Mouse (Mus musculus): ENCODE measurements around the gene Crx. TPM values are rescaled to one million over a fixed set of nuclear protein-coding genes. Genes with fewer than 3 reads are reported as not detected.
"Not testable (repeated sequence)": the region's sequence is repeated elsewhere in the genome, so short reads cannot be mapped to it uniquely, and the experiment has no call there.

The Crx gene
- not detected in 2 replicates for polyA plus RNA-seq (2014; fragmentation: Nextera tagmentation; extraction: Ambion mirVana)

DNA sequence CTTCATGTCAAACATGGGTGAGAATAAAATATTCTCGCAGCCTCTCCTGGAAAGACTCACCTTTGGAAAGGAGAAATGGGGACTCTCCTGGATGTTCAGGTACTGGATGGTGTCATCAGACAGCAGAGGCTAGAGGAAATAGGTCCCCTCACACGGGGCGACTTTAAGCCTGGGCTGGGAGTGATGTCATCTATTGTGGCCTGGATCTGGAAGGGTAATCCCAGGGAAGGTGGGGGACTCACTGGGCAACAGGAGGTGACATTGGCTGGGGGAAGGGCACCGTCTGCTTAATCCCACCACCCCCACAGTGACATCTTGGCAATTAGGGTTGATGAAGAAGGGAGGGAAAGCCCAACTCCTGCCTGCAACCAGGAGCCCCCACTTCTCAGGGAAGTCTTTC lies at the start of gene Crx:
Gene Crx (minus strand): TSS at position 213 of the 400 bp plus-strand sequence.
- H3K4me3 ChIP-seq (ENCODE audit: low read length), result no peak within 1 kb of the TSS
- no peaks in the 10 kb centered on the region for H3K36me3 ChIP-seq (ENCODE audit: control insufficient read depth, insufficient read depth, low read length)
- ATAC-seq (ENCODE audit: low FRiP score, low TSS enrichment), result no peak
- H3K9me3 ChIP-seq (ENCODE audit: control insufficient read depth, low read length), result no peaks in the 10 kb centered on the region; the same call in 1 of the 2 replicates
- no peaks in the 10 kb centered on the region for H3K4me1 ChIP-seq (ENCODE audit: control insufficient read depth, insufficient read depth, low read length)
- H3K27me3 ChIP-seq (ENCODE audit: control insufficient read depth, insufficient read depth, low read length), result no peaks in the 10 kb centered on the region
- no peak within 1 kb of the TSS for H3K27ac ChIP-seq (ENCODE audit: low read depth, low read length)
- 47% methylated on average over 4 of the region's 4 CpGs for WGBS
- H3K4me2 ChIP-seq (replicated peaks; ENCODE audit: low read depth, low read length), result no peak within 1 kb of the TSS
- no peak within 1 kb of the TSS for H3K9ac ChIP-seq (ENCODE audit: low read depth, low read length)

DNA sequence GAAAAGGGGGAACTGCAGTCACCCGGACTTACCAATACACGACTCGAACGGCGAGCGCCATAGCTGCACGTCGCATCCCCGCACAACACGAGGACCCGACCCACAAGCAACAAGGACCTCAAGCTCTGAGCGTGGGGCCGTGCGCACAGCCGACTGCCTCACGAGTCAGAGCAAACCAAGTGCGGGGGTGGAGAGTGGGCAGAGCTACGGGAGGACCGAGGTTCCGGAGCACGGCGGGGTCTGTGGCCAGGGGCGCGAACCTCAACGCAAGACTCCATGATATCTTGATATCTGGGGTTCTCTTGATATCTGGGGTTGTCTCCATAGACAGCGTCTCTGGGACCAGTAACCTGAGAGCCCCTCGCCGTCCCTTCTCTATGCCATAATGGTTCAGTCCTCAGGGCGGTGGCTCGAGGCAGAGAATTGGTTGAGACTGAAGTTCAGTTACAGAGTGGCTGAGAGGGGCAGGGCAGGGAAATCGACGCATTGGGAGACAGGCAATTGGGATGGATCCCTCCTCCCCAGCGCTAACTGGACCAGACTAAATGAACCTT lies 42.5 kb upstream of the Crx start, which contains the start of gene Selenow:
Gene Selenow (minus strand): TSS at position 183 of the 554 bp plus-strand sequence.
- Histone ChIP-seq H3K4me3 (ENCODE audit: low read length) (peak within 1 kb of the TSS; percentile 71), H3K9me3 (ENCODE audit: control insufficient read depth, low read length) (no peaks in the 10 kb centered on the region), H3K4me2 (replicated peaks; ENCODE audit: low read depth, low read length) (peak within 1 kb of the TSS; percentile 49), H3K27ac (ENCODE audit: low read depth, low read length) (peak within 1 kb of the TSS; percentile 27; the same call in 1 of the 2 replicates), H3K4me1 (ENCODE audit: control insufficient read depth, insufficient read depth, low read length) (peaks cover 12% of the 10 kb centered on the region), H3K9ac (ENCODE audit: low read depth, low read length) (peak within 1 kb of the TSS; percentile 70), H3K27me3 (ENCODE audit: control insufficient read depth, insufficient read depth, low read length) (no peaks in the 10 kb centered on the region), H3K36me3 (ENCODE audit: control insufficient read depth, insufficient read depth, low read length) (peaks cover 23% of the 10 kb centered on the region; the same call in 1 of the 2 replicates)
- under 1% methylated on average over 33 of the region's 33 CpGs for WGBS
- peak; percentile 95 for ATAC-seq (ENCODE audit: low FRiP score, low TSS enrichment)

DNA sequence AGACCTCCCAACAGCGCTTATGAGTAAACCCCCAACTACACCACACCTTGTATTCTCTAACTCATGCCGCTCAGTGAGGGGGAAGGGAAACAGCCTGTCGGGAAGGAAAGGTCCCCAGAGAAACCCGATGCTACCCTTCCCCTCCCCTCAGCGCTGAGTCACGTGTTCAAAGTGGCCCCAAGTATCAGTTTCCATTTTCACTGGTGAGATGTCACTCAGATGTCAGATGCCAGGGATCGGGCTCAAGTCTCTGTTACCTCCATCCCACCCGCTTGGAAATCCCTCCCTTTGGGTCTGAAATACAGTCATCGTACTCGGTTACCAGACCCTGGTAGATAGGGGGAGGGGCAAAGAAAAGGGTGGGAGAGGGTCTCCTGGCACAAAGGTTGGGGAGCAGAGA lies 42.0 kb upstream of the Crx start:
- WGBS, result under 1% methylated on average over 10 of the region's 10 CpGs
- Histone ChIP-seq H3K9ac (ENCODE audit: low read depth, low read length) (peak overlapping the region; percentile 70), H3K4me1 (ENCODE audit: control insufficient read depth, insufficient read depth, low read length) (peaks cover 12% of the 10 kb centered on the region), H3K9me3 (ENCODE audit: control insufficient read depth, low read length) (no peaks in the 10 kb centered on the region), H3K4me2 (replicated peaks; ENCODE audit: low read depth, low read length) (peak overlapping the region; percentile 49), H3K36me3 (ENCODE audit: control insufficient read depth, insufficient read depth, low read length) (peaks cover 28% of the 10 kb centered on the region; the same call in 1 of the 2 replicates), H3K27ac (ENCODE audit: low read depth, low read length) (peak overlapping the region; percentile 25; the same call in 1 of the 2 replicates), H3K4me3 (ENCODE audit: low read length) (peak overlapping the region; percentile 71), H3K27me3 (ENCODE audit: control insufficient read depth, insufficient read depth, low read length) (no peaks in the 10 kb centered on the region)
- peak; percentile 60 for ATAC-seq (ENCODE audit: low FRiP score, low TSS enrichment)

DNA sequence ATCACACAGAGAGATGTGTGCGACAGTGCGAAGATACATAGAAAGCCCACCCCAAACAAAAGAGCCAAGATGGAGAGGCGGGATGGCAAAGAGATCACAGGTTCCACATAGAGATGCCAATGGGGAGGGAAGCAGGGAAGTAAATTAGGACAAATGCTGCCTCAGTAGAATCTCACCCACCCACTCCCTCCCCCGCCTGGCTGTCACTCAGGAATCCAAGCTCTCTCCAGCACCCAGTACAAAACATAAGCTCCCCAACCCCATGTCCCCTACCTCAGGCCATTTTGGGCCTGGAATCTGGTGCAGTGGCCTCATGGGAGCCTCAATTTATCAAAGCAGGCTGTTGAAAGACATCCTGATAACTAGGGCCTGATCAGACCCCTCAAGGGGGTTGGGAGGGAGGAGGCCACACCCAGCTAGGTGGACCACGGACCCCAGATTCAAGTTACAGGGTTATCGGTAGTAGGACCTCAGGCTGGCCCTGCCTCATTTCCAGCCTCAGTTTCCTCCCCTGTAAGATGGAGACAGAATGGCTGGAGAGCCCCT lies 41.0 kb upstream of the Crx start:
- Histone ChIP-seq H3K36me3 (ENCODE audit: control insufficient read depth, insufficient read depth, low read length) (peaks cover 30% of the 10 kb centered on the region; the same call in 1 of the 2 replicates), H3K4me1 (ENCODE audit: control insufficient read depth, insufficient read depth, low read length) (peaks cover 12% of the 10 kb centered on the region), H3K9me3 (ENCODE audit: control insufficient read depth, low read length) (no peaks in the 10 kb centered on the region), H3K9ac (ENCODE audit: low read depth, low read length) (peak overlapping the region; percentile 70; the same call in 1 of the 2 replicates), H3K4me2 (replicated peaks; ENCODE audit: low read depth, low read length) (peak overlapping the region; percentile 49), H3K27me3 (ENCODE audit: control insufficient read depth, insufficient read depth, low read length) (no peaks in the 10 kb centered on the region), H3K27ac (ENCODE audit: low read depth, low read length) (no peak overlapping the region), H3K4me3 (ENCODE audit: low read length) (peak overlapping the region; percentile 71)
- no peak for ATAC-seq (ENCODE audit: low FRiP score, low TSS enrichment)
- 90% methylated on average over 6 of the region's 6 CpGs for WGBS

DNA sequence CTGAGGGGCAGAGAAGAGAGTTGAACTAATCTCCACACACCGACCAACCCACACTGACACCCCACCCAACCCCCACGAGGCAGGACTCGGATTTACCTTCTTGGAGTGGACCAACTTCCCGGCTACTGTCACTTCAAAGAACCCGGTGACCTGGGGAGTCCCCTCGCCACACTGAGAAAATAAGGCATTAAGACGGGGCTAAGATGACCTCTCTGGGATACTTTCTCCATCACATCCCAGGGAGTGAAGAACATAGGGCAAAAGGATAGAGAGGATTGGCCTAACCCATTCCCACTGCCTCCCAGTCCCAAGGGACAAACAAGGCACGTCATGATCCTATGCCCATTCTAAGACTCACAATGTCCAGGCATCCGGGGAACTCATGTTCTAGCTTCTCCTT lies 40.2 kb upstream of the Crx start:
- peaks cover 12% of the 10 kb centered on the region for H3K4me1 ChIP-seq (ENCODE audit: control insufficient read depth, insufficient read depth, low read length)
- no peaks in the 10 kb centered on the region for H3K9me3 ChIP-seq (ENCODE audit: control insufficient read depth, low read length)
- ATAC-seq (ENCODE audit: low FRiP score, low TSS enrichment), result no peak
- H3K9ac ChIP-seq (ENCODE audit: low read depth, low read length), result no peak overlapping the region
- 90% methylated on average over 9 of the region's 9 CpGs for WGBS
- no peaks in the 10 kb centered on the region for H3K27me3 ChIP-seq (ENCODE audit: control insufficient read depth, insufficient read depth, low read length)
- 0 out of 2 replicates have a peak overlapping the region, but pooled peaks have one; percentile 49 for H3K4me2 ChIP-seq (replicated peaks; ENCODE audit: low read depth, low read length)
- no peak overlapping the region for H3K27ac ChIP-seq (ENCODE audit: low read depth, low read length)
- no peak overlapping the region for H3K4me3 ChIP-seq (ENCODE audit: low read length)
- peaks cover 30% of the 10 kb centered on the region; the same call in 1 of the 2 replicates for H3K36me3 ChIP-seq (ENCODE audit: control insufficient read depth, insufficient read depth, low read length)

DNA sequence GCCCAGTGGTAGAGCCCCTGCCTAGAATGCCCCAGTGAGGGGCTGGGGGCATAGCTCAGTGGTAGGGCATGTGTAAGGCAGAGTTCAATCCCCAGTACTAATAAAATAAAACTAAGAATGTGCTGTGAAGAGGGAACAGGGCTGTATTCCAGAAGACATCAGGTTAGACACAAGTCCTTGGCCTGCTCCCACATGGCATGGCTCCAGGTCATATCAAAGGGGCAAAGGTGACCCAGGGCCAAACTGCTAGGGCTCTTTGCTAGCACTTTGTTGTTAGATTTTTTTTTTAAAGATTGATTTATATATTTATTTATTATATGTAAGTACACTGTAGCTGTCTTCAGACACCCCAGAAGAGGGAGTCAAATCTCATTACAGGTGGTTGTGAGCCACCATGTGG lies 38.6 kb upstream of the Crx start:
- ATAC-seq (ENCODE audit: low FRiP score, low TSS enrichment), result no peak
- Histone ChIP-seq H3K36me3 (ENCODE audit: control insufficient read depth, insufficient read depth, low read length) (peaks cover 30% of the 10 kb centered on the region; the same call in 1 of the 2 replicates), H3K4me1 (ENCODE audit: control insufficient read depth, insufficient read depth, low read length) (peaks cover 12% of the 10 kb centered on the region), H3K9ac (ENCODE audit: low read depth, low read length) (no peak overlapping the region), H3K4me3 (ENCODE audit: low read length) (no peak overlapping the region), H3K27me3 (ENCODE audit: control insufficient read depth, insufficient read depth, low read length) (no peaks in the 10 kb centered on the region), H3K27ac (ENCODE audit: low read depth, low read length) (no peak overlapping the region), H3K9me3 (ENCODE audit: control insufficient read depth, low read length) (no peaks in the 10 kb centered on the region), H3K4me2 (replicated peaks; ENCODE audit: low read depth, low read length) (no peak overlapping the region)

DNA sequence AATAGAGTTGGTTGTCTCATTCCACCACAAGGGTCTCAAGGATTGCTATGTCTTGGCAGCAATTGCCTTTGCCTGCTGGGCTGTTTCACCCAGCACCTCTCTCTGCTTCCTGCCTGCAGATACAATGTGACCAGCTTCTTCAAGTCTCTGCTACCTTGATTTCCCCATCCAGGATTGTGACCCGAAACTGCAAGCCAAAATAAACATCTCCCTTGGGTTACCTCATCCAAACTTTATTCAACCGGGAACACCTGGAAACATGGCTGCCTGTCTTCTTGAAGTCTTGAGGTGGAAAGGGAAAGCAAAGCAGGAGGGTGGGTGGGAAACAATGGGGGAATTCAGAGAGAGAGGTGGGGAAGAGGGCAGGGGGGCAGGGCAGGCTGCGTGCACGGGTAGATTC lies 37.2 kb upstream of the Crx start:
- Histone ChIP-seq H3K27me3 (ENCODE audit: control insufficient read depth, insufficient read depth, low read length) (no peaks in the 10 kb centered on the region), H3K9ac (ENCODE audit: low read depth, low read length) (no peak overlapping the region), H3K4me1 (ENCODE audit: control insufficient read depth, insufficient read depth, low read length) (peaks cover 9% of the 10 kb centered on the region), H3K4me3 (ENCODE audit: low read length) (no peak overlapping the region), H3K36me3 (ENCODE audit: control insufficient read depth, insufficient read depth, low read length) (peaks cover 30% of the 10 kb centered on the region; the same call in 1 of the 2 replicates), H3K4me2 (replicated peaks; ENCODE audit: low read depth, low read length) (no peak overlapping the region), H3K9me3 (ENCODE audit: control insufficient read depth, low read length) (no peaks in the 10 kb centered on the region), H3K27ac (ENCODE audit: low read depth, low read length) (no peak overlapping the region)
- WGBS, result 90% methylated on average over 4 of the region's 4 CpGs
- no peak for ATAC-seq (ENCODE audit: low FRiP score, low TSS enrichment)

DNA sequence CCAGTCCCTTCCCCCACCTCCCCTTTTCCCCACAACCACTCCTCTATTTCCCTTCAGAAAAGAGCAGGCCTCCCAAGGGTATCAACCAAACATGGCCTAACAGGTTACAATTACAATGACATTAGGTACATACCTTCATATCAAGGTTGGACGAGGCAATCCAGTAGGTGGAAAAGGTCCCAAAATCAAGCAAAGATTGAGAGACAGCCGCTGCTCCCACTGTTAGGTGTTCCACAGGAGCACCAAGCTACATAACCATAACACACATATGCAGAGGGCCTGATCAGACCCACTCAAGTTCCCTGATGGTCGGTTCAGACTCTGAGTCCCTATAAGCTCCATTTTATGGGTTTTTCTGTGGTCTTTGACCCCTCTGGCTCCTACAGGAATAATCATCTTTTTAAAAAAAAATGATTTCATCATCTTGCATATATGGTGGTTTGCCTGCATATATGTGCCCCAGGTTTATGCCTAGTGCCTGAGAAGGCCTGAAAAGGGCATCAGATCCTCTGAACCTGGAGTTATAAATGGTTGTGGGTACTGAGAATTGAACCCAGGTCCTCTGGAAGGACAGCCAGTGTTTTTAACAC lies 36.5 kb upstream of the Crx start:
- no peak overlapping the region for H3K9ac ChIP-seq (ENCODE audit: low read depth, low read length)
- no peak overlapping the region for H3K4me2 ChIP-seq (replicated peaks; ENCODE audit: low read depth, low read length)
- no peaks in the 10 kb centered on the region for H3K27me3 ChIP-seq (ENCODE audit: control insufficient read depth, insufficient read depth, low read length)
- H3K36me3 ChIP-seq (ENCODE audit: control insufficient read depth, insufficient read depth, low read length), result peaks cover 30% of the 10 kb centered on the region; the same call in 1 of the 2 replicates
- no peak overlapping the region for H3K4me3 ChIP-seq (ENCODE audit: low read length)
- 78% methylated on average over 3 of the region's 3 CpGs for WGBS
- no peaks in the 10 kb centered on the region for H3K9me3 ChIP-seq (ENCODE audit: control insufficient read depth, low read length)
- peaks cover 9% of the 10 kb centered on the region for H3K4me1 ChIP-seq (ENCODE audit: control insufficient read depth, insufficient read depth, low read length)
- no peak overlapping the region for H3K27ac ChIP-seq (ENCODE audit: low read depth, low read length)
- ATAC-seq (ENCODE audit: low FRiP score, low TSS enrichment), result no peak

DNA sequence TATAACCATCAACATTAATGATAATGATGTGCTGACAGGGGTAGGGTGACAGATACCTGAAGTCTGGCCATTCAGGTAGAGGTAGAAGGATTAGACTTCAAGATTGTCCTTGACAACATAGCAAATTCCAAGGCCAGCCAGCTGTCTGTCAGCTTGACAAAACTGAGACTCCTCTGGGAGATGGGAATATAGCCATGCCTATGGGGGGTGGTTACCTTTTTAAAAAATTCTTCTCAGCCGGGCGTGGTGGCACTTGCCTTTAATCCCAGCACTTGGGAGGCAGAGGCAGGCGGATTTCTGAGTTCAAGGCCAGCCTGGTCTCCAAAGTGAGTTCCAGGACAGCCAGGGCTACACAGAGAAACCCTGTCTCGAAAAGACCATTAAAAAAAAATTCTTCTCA lies 35.9 kb upstream of the Crx start:
- H3K36me3 ChIP-seq (ENCODE audit: control insufficient read depth, insufficient read depth, low read length), result peaks cover 30% of the 10 kb centered on the region; the same call in 1 of the 2 replicates
- H3K4me3 ChIP-seq (ENCODE audit: low read length); H3K9me3 ChIP-seq (ENCODE audit: control insufficient read depth, low read length); ATAC-seq (ENCODE audit: low FRiP score, low TSS enrichment); H3K9ac ChIP-seq (ENCODE audit: low read depth, low read length); H3K27me3 ChIP-seq (ENCODE audit: control insufficient read depth, insufficient read depth, low read length); H3K4me1 ChIP-seq (ENCODE audit: control insufficient read depth, insufficient read depth, low read length); H3K27ac ChIP-seq (ENCODE audit: low read depth, low read length); H3K4me2 ChIP-seq (replicated peaks; ENCODE audit: low read depth, low read length): not testable (repeated sequence)
- WGBS, result 90% methylated on average over 4 of the region's 4 CpGs

Data from kidney, embryonic 14.5 days (tissue).